Mouse (Mus musculus) G1E (cell line): Measurements from ENCODE around the gene Ppip5k1. TPM values are rescaled to one million over a fixed set of nuclear protein-coding genes. Genes with fewer than 3 reads are reported as not detected.

ENCODE experiments used
- ATAC-seq: 2 replicates; pipeline ENCODE4 v1.8.0; 2016; ENCODE audit warnings: mild to moderate bottlenecking; ENCODE audit not compliant: insufficient number of reproducible peaks, poor library complexity, low FRiP score, severe bottlenecking; ENCODE audit errors: extremely low read depth
- DNase-seq: peaks from one replicate; pipeline ENCODE4 v3.0.0; 2012; ENCODE audit warnings: low spot score
- H3K27me3 ChIP-seq: 2 replicates; pipeline ENCODE4 v1.6.1; 2012; ENCODE audit warnings: mild to moderate bottlenecking, low read length, inconsistent platforms; ENCODE audit not compliant: insufficient read depth
- H3K36me3 ChIP-seq: replicated peaks from 2 replicates; pipeline ENCODE3; 2012; ENCODE audit warnings: mild to moderate bottlenecking, inconsistent platforms
- H3K4me1 ChIP-seq: 2 replicates; pipeline ENCODE4 v1.6.1; 2012; ENCODE audit warnings: low read depth, low read length, inconsistent platforms, mixed read lengths; ENCODE audit not compliant: insufficient read depth
- H3K4me3 ChIP-seq: 2 replicates; pipeline ENCODE4 v1.5.1; 2012; ENCODE audit warnings: low read depth, mild to moderate bottlenecking, inconsistent platforms, low read length, moderate library complexity, mixed read lengths
- H3K9me3 ChIP-seq: replicated peaks from 2 replicates; pipeline ENCODE4 v1.6.1; 2012; ENCODE audit warnings: inconsistent platforms
- CTCF ChIP-seq: IDR thresholded peaks from 2 replicates; pipeline ENCODE4 v1.5.1; 2012; ENCODE audit warnings: low read depth, low read length, inconsistent platforms, mixed read lengths
- GATA1 ChIP-seq: IDR thresholded peaks from 2 replicates; pipeline ENCODE4 v1.6.1; 2012; ENCODE audit warnings: borderline replicate concordance, low read length, inconsistent platforms, mixed read lengths
- GATA2 ChIP-seq: IDR thresholded peaks from 2 replicates; pipeline ENCODE4 v1.6.1; 2012; ENCODE audit warnings: low read depth, low read length, inconsistent platforms, borderline replicate concordance
- POLR2AphosphoS5 ChIP-seq: IDR thresholded peaks from 2 replicates; pipeline ENCODE4 v1.6.1; 2012; ENCODE audit warnings: low read depth, low read length, inconsistent platforms; ENCODE audit not compliant: insufficient replicate concordance
- TAL1 ChIP-seq: conservative IDR thresholded peaks from 2 replicates; pipeline ENCODE4 v1.6.1; 2012; ENCODE audit warnings: low read depth, low read length, inconsistent platforms, mixed read lengths
- polyA plus RNA-seq: library from polyadenylated mRNA; stranded (reverse); fragments of >175 nt; gene quantifications from 2 replicates; pipeline ENCODE4 v1.2.3, GENCODE M21; 2012
- total RNA-seq, 2 experiments: library from RNA; stranded (forward) in 1 of 2; stranded (reverse) in 1 of 2; fragments of 200-1000 nt in 1 of 2; fragments of >200 nt in 1 of 2; fragmentation: Nextera tagmentation in 1 of 2; gene quantifications; 2 replicates each; pipeline ENCODE4 v1.2.3; 2014 to 2017

Ppip5k1 gene
- total and polyA plus RNA-seq, 3 experiments: 2.6 to 15.2 (median 11.3) TPM

GRCm38 (mm10) chr2:121368831-121369230, 13.6 kb upstream of the Ppip5k1 start:
- Histone ChIP-seq H3K9me3 (no peaks in the 10 kb centered on the region), H3K36me3 (no peaks in the 10 kb centered on the region), H3K27me3 (peaks cover 45% of the 10 kb centered on the region), H3K4me1 (no peaks in the 10 kb centered on the region; the same call in 1 of the 2 replicates), H3K4me3 (no peak overlapping the region)
- DNase-seq (no peak), ATAC-seq (no peak)
- no peak for TF ChIP-seq CTCF
- TF ChIP-seq GATA2: no peak
- no peak for TF ChIP-seq POLR2AphosphoS5
- no peak for TF ChIP-seq GATA1
- no peak for TF ChIP-seq TAL1

GRCm38 (mm10) chr2:121363656-121364055, 8.5 kb upstream of the Ppip5k1 start:
- no peak for ATAC-seq
- Histone ChIP-seq H3K36me3 (no peaks in the 10 kb centered on the region), H3K27me3 (peaks cover 48% of the 10 kb centered on the region), H3K9me3 (no peaks in the 10 kb centered on the region), H3K4me3 (no peak overlapping the region), H3K4me1 (peaks cover 6% of the 10 kb centered on the region)
- DNase-seq: no peak
- TF ChIP-seq GATA2 (no peak), TAL1 (no peak), GATA1 (no peak), POLR2AphosphoS5 (no peak), CTCF (no peak)

- H3K27me3 ChIP-seq: peaks cover 46% of the 10 kb centered on the region
- H3K36me3 ChIP-seq: no peaks in the 10 kb centered on the region
- H3K4me3 ChIP-seq: no peak overlapping the region
- DNase-seq: no peak
- TF ChIP-seq GATA2 (no peak), GATA1 (no peak), POLR2AphosphoS5 (no peak), CTCF (no peak), TAL1 (no peak)
- H3K4me1 ChIP-seq: peaks cover 24% of the 10 kb centered on the region
- H3K9me3 ChIP-seq: no peaks in the 10 kb centered on the region
- no peak for ATAC-seq
Measured at GRCm38 (mm10) chr2:121359461-121359860, 4.3 kb upstream of the Ppip5k1 start.

- Histone ChIP-seq H3K9me3 (no peaks in the 10 kb centered on the region), H3K4me3 (no peak overlapping the region), H3K4me1 (peaks cover 26% of the 10 kb centered on the region), H3K27me3 (peaks cover 46% of the 10 kb centered on the region), H3K36me3 (no peaks in the 10 kb centered on the region)
- DNase-seq (peak; percentile 12), ATAC-seq (no peak)
- no peak for TF ChIP-seq POLR2AphosphoS5
Measured at GRCm38 (mm10) chr2:121358381-121358780, 3.2 kb upstream of the Ppip5k1 start.

- H3K27me3 ChIP-seq: peaks cover 47% of the 10 kb centered on the region
- no peak for TF ChIP-seq POLR2AphosphoS5
- no peak for TF ChIP-seq CTCF
- no peak for TF ChIP-seq TAL1
- no peak for TF ChIP-seq GATA2
- TF ChIP-seq GATA1: no peak
- ATAC-seq: no peak
Measured at GRCm38 (mm10) chr2:121357961-121358360, 2.8 kb upstream of the Ppip5k1 start.

GRCm38 (mm10) chr2:121357494-121357893, 2.3 kb upstream of the Ppip5k1 start, which contains the start of gene Ckmt1:
Gene Ckmt1 (plus strand): TSS chr2:121357714.
- Histone ChIP-seq H3K9me3 (no peaks in the 10 kb centered on the region), H3K4me3 (no peak within 1 kb of the TSS), H3K27me3 (peaks cover 43% of the 10 kb centered on the region), H3K4me1 (peaks cover 28% of the 10 kb centered on the region), H3K36me3 (no peaks in the 10 kb centered on the region)
- TF ChIP-seq POLR2AphosphoS5 (no peak), GATA1 (no peak), TAL1 (no peak)
- no peak for DNase-seq
- ATAC-seq: no peak

More at GRCm38 (mm10) chr2:121357961-121358360, 2.8 kb upstream of the Ppip5k1 start:
- no peak for DNase-seq
- Histone ChIP-seq H3K4me3 (no peak overlapping the region), H3K9me3 (no peaks in the 10 kb centered on the region), H3K36me3 (no peaks in the 10 kb centered on the region), H3K4me1 (peaks cover 28% of the 10 kb centered on the region)

- Histone ChIP-seq H3K4me3 (peak overlapping the region; percentile 78), H3K9me3 (no peaks in the 10 kb centered on the region), H3K4me1 (peaks cover 28% of the 10 kb centered on the region), H3K27me3 (peaks cover 33% of the 10 kb centered on the region), H3K36me3 (peaks cover 8% of the 10 kb centered on the region)
- TF ChIP-seq CTCF: no peak
- TF ChIP-seq GATA1: no peak
- no peak for TF ChIP-seq POLR2AphosphoS5
- no peak for TF ChIP-seq GATA2
- TF ChIP-seq TAL1: no peak
- DNase-seq (no peak), ATAC-seq (no peak)
Measured at GRCm38 (mm10) chr2:121354378-121354777, 818 bp downstream of the Ppip5k1 start.
